Mouse (Mus musculus) left cerebral cortex, postnatal 36 days (tissue): ENCODE measurements around the gene Dpp9. TPM values are rescaled to one million over a fixed set of nuclear protein-coding genes. Genes with fewer than 3 reads are reported as not detected.

ENCODE experiments used
- DNase-seq, 2 experiments: peaks; one replicate each; pipeline ENCODE4 v3.0.0; 2021 to 2022; ENCODE audit warnings: low spot score in 2 of 2, mixed read lengths in 1 of 2
- intact Hi-C: fragments of 180-260 bp; cut with DNase I; formaldehyde crosslinking; loops from one replicate; pipeline ENCODE4 v1.15.1; 2025
- total RNA-seq, 2 experiments: library from RNA; stranded (reverse); gene quantifications; 2 replicates each; pipeline ENCODE4 v1.2.3; 2021

Dpp9 gene
- total RNA-seq, 2 experiments from 2014 or later: 68.7 to 72.1 TPM

DNA sequence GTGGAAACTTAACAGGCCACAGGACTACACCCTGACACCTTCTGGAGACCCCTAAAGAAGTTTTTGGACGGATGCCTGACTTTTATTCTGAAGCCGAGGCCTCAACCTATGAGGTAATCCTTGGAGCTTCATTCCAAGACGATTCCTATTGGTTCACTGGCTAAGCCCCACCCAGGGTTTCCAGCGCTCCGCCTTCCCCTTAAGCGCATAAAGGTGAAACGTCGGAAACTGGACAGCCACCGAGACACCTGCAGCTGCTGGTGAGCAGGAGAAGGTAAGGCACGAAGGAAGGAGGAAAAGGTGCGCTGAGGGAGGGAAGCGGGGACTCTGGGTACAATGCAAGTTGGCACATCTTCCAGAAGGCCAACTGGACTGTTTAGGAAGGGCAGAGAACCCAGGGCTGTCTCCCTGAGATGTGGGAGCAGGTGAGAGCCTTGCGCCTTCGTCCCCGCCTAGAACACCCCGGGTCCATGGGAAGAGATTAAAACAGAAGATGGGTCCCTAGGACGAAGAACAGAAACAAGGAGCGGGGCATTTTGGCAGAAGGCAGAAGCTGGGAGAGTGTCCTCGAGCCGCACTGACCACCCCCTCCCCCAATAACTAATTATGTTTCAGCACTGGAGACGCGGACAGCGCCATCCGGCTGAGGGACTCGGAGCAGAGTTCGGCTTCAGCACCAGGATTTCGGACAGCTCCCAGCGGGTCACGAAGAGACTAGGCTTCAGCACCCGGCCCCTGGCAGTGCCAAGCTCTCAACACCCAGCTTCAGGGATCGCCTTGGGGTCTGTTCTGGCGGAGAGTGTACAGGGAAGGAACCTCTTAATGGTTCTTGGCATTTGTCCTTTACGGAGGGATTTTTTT lies 23.1 kb upstream of the Dpp9 start:
- intact Hi-C loops: no loop called here
- DNase-seq: peak; percentile 76 to 81

DNA sequence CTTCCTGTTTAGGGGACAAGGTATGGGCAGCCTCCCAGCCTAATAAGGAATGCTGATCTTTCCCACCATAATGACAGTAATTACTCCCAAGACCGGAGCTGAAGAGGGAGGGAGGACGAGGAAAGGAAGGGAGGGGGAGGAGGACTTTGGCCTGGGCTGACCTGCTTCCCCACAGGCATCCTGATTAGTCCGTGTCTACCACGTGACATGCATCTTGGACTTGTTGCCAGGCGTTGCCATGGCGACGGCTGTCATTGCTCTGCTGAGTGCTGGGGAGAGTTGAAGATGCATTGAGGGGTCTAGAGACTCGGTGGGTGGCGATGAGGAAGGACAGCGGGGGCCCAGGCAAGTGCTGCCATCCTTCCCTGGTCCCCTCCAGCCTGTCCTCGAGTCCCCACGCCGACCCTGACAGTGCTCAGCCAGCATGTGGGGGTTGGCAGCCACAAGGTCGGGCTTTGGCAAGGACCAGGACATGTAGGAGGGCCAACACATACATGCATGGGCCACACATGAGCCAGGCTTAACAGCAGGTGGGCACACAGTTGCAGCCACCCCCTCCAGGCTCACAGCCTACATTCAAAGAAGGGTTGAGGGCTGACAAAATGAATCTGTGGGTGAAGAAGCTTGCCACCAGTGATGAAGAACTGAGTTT lies 15.2 kb upstream of the Dpp9 start:
- DNase-seq: peak; percentile 81 to 83
- intact Hi-C loops: no loop called here

DNA sequence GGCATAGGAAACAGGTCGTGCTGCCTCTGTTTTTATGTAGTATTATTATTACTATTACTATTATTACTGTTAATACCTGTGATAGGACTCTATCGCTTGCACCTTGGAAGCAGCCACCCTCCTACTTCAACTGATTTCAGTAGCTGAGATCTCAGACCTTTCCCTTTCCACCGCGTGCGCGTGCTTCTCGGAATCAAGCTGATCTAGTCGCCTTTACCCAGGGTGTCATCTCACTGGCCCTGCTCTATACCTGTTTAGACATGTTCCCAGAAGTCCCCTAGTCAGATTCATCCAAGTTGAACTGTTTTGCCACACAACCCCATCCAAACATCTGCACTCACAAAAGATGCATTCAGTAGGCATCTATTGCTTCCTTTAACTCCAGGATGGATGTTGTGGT lies 14.7 kb upstream of the Dpp9 start:
- no peak for DNase-seq
- intact Hi-C loops: no loop called here

DNA sequence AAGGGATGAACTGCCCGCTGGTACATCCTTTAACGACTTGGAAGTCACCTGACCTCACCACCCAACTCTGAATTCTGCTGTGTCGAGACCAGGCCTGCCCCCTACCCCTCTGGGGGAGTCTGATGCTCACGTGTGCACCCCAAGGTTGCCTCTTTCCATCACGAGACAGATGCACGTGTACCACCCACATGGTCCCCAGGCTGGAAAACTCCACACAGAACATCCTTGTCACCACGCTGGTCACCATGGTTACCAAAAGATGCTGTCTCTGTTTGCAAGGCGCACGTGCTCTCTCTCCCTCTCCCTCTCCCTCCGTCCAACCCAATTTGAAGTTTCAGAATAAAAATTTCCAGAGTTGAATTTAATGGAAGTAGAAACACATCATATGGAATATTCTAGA lies 11.2 kb upstream of the Dpp9 start:
- intact Hi-C loops: no loop called here

DNA sequence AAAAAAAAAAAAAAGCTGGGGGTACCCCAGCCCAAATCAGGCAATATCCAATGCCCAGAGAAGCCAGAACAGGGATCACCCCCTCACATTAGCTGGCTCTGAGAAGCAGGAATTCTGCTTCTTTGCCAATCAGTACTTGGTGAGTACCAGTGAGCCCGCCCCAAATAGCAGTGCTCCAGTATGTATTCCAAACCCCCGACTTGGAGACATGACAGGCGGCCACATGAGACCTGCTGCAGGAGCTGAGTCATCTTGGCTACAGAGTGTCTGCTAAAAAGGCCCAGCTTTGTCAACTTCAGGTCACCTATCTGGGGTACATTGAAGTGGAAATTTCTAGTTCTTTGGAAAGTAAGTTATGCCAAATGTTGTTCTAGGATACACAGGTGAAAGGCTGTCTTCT lies 7.9 kb upstream of the Dpp9 start:
- intact Hi-C loops: no loop called here
- DNase-seq: no peak

More for the DNA sequence above, 11.2 kb upstream of the Dpp9 start:
- DNase-seq: peak; percentile 71 to 82

DNA sequence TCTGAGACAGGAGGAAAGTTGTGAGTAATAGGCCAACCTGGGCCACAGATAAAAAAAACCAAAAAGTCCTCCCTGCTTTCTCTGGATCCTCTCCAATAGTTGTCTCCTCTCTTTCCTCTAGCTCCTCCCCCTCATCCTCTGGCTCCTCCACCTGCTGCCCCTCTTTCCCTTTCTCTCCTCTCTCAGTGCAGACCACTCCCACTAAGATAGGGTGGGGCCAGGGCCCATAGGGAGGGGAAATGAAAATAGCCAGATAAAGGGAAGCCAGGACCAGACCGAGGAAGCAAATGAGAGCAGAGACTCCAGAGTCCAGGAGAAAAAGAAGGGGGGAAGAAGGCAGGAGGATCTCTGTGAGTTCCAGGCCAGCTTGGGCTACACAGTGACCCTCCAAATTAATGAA lies 6.2 kb upstream of the Dpp9 start:
- DNase-seq: no peak
- intact Hi-C loops: no loop called here

DNA sequence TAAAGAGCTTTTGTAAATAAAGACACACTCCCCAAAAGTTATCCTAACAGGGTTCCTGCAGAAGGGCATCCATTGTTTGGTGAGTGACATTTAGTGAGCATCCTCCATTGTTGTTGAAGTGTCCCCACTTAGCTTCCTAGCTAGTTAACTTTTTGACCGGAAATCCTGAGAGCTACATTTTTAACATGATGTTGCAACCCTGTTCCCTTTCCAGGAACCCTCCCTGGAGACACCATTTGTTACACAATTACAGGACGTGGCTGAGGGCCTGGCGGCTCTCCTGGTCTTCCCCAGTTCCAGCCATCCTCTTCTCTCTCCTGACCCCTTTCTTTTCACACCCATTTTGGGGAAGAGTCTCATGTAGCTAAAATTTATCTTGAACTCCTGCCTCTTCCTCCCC lies 1.1 kb upstream of the Dpp9 start:
- DNase-seq: no peak
- intact Hi-C loops: loop anchor here (2.0 kb wide), 1 partner anchor 35 kb away; no protein-coding TSS in a partner anchor

DNA sequence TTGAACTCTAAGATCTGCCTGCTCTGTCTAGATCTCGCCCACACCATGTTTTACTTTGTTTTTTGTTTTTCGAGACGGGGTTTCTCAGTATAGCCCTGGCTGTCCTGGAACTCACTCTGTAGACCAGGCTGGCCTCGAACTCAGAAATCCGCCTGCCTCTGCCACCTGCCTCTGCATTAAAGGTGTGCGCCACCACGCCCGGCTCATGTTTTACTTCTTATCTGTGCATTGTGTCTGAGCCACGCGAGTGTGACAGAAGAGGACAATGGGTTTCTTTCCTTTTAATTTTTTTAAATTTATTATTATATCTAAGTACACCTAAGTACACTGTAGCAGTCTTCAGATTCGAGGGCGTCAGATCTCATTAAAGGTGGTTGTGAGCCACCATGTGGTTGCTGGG lies 546 bp upstream of the Dpp9 start:
- intact Hi-C loops: loop anchor here (2.0 kb wide), 1 partner anchor 36 kb away; no protein-coding TSS in a partner anchor
- no peak for DNase-seq

DNA sequence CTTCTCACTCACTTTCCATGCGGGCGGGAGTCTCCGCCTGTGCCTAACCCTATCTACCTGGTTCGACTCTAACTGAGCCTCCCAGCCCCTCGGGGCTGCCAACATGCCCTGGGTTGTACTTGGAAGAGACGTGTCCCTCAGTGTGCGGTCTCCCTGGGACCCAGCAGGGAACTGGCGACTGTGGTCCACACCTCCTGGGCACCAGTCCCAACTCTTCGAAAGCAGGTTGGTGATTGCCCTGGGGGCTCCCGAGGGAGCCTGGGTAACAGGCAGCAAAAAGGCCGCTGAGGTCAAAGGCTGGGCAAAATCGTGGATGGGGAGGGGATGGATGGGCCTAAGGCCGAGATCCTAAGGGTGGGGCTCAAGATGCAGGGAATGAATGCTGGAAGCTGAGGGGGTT lies 1.0 kb downstream of the Dpp9 start:
- intact Hi-C loops: loop anchor here (2.0 kb wide), 1 partner anchor 37 kb away; no protein-coding TSS in a partner anchor
- no peak for DNase-seq

DNA sequence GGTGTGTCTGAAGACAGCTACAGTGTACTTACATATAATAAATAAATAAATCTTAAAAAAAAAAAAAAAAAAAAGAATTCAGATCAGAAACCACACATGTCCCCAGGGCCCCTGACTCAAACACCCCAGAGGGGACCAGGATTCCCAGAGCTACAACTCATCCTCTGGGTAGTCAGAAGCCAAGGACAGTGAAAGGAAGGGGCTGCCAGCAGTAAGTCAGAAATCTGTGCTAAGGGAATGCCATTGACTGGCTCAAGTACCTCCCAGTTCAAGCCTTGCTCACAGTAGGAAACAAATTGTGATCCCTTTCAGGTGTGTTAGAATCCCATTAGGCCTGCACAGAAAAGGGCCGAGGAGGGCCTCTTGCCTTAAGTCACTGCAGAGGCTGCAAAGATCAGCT lies 4.5 kb downstream of the Dpp9 start:
- intact Hi-C loops: no loop called here
- DNase-seq: no peak

DNA sequence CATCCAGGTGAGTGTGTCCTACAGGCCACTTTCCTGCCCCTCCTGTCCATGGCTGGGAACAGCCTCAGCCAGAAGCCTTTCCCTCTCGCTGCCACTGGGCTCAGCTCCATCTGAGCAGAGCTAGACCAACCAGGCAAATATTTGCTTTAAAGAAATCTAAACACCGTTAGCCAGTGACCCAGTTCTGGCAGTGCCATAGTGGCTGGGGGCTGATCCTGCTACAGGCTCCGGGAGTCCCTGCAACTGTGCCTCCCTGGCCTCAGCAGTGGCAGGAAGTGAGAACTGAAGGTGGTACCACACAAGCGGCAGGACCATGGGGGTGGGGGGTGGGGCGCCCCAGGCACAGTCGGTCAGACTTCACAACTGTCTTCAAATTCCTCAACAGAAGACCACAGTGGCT lies 6.0 kb downstream of the Dpp9 start:
- intact Hi-C loops: no loop called here
- no peak for DNase-seq

DNA sequence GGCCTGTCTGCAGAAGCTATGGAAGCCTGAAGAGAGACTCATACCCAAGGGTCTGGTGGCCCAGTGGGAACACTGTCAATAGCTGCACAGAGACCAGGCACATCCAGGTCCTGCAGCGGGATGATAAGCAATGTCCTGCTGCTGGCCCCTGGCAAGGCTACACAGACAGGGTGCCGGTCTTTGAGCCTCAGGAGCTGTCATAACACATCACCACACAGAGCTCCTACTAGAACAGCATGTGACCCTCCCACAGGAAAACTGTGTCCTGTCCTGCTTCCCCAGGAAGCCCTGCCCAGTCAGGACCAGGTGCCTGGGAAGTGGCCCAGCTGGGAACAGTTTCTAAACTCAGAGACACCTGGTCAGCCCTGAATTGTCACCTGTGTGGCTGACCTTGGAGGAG lies 7.6 kb downstream of the Dpp9 start:
- no peak for DNase-seq
- intact Hi-C loops: no loop called here

DNA sequence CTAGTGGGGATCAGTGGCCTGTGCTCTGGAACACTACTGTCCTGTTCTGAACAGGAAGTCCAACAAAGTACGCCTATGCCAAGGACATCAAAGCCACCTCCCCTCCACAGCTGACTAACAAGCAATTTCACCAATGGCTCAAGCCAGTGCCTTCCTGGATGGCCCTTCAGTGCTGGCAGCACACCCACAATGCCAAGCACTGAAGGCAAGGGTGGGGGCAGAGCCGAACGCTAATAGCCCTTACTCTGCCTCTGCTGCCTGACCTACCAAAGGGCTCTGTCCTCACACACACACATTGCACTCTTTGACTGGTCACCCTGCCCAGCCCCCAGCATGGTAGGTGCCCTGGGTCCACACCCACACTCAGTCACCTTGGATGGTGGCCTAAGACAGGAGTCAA lies 9.9 kb downstream of the Dpp9 start:
- DNase-seq: no peak
- intact Hi-C loops: no loop called here

DNA sequence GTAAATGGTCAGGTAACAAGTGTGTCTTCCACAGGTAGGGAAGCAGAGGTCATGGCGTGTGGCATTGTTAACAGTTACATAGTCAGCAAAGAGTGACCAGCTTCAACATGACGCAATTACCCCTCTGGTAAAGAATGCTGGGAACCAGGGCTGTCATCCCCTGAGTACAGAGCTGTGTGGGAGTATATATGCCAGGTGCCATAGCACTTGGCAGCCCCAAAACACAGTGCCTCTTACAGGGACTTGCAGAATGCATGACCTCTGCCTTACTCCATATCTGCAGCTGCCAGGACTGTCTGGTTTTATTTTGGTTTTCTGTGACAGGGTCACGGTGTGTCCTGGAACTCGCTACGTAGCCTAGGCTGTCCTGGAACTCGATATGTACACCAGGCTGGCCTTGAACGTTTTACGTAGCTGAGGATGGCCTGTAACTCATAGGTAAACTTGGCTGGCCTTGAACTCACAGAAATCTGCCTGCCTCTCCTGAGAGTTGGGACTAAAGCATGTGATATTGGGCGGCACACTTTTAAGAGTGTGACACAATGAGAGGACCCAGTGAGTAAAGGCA lies 10.7 kb downstream of the Dpp9 start:
- intact Hi-C loops: no loop called here
- no peak for DNase-seq

DNA sequence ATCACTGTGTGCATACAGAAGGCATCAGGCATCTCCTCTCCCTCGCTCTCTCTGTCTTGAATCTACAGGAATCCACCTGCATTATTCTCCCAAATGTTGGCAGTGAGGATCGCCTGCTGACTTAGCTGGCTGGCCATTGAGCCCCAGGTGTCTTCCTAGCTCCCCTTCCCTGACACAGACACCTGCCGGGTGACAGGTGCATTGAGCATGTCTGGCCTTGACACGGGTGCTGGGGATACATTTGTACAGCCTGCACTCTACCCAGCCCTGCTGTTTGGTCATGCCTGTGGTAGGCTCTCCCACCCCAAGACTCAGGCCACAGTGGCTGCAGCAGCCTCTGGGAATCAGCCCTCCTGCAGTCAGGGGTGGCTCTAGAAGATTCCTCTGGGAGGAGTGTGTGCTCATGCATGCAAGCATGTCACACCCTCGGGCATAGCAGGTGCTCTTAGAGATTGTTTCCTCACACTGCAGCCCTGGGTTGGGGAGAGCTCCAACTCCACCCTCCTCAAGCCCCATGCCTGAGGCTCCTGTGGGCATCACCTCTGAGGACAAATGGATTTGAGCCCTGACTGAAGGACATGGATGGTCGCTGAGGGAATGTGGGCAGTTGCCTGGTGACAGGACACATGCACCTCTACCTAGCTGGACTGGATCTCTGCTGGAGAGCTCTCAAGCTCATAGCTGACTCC lies 11.6 kb downstream of the Dpp9 start:
- no peak for DNase-seq
- intact Hi-C loops: no loop called here

DNA sequence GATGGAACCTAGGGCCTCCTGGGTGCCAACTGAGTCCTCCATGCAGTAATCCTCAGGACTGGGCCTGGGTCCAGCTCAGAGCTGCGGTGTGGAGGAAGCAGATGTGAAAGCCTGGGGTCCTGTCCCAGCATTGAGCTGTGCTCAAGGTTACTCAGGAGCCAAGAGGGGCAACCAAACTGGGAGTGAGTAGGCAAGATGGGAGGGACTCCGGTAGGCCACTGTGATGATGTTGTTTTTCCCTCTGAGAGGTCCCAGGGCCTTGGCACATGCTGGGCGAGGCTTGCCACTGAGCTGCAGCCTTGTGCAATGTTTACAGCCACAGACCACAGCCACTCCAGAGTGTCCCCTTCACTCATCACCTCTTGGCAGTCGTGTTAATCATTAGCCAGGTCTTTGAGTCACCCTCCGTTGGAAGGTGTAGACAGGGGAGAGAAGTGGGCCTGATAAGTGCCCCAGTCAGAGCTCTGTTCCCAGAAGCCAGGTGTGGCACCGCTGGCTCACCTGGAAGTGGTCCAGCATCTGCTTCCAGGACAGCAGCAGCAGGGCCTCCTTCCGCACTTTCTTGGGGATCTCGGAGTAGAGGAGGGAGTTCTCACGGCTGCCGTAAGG lies 12.3 kb downstream of the Dpp9 start:
- intact Hi-C loops: no loop called here

DNA sequence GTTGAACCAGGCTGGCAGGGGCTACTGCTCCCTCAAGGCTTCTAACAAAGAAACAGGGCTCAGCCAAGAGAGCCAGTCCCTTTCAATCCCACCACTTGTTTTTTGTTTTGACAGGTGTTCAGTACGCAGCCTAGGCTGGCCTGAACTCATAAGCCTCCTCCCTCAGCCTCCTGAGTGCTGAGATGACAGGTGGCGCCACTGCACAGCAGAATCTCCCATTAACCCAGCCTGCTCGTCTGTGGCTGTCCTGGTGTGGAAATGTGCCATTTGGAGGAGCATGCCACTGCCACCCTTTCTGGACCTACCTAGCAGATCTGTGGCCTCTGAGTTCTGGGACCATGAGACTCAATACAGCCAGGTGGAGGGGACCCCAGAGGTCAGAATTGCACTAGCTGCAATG lies 15.0 kb downstream of the Dpp9 start:
- no peak for DNase-seq
- intact Hi-C loops: no loop called here

More for the DNA sequence above, 12.3 kb downstream of the Dpp9 start:
- DNase-seq: no peak

DNA sequence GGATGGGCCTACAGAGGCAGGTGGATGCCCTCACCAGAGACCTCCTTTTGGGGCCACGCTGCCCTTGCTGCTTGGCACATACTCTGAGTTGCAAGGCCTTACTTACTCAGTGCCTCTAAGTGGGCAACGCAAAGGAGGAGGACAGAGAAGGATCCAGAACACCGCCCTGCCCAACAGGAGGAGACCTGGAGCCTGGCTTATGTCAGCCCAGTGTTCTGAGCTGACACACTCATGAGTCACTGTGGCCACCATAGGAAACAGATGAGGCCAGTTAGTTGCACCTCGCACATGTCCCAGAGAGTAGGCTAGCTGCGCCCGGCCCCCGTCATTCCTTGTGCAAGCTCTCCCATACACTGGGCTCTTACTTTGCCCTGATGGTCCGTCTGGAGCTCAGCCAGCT lies 16.2 kb downstream of the Dpp9 start:
- DNase-seq: no peak
- intact Hi-C loops: no loop called here

DNA sequence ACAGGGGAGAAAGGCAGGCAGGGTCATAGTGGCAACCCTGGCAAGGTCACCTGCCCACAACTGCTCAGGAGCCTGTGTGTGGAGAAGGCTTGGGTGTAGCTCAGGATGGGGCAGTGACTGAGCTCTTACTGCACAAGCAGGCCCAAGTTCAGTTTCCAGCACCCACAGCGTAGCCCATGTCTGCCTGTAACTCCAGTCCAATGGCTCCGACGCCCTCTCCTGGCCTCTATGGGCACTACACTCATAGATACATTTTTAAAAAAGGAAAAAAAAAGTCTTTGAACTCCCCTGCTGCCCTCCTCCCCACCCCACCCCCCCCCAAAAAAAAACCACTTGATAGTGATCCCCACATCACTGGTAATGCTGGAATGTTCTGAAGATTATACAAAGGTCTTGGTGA lies 17.1 kb downstream of the Dpp9 start:
- DNase-seq: no peak
- intact Hi-C loops: no loop called here

DNA sequence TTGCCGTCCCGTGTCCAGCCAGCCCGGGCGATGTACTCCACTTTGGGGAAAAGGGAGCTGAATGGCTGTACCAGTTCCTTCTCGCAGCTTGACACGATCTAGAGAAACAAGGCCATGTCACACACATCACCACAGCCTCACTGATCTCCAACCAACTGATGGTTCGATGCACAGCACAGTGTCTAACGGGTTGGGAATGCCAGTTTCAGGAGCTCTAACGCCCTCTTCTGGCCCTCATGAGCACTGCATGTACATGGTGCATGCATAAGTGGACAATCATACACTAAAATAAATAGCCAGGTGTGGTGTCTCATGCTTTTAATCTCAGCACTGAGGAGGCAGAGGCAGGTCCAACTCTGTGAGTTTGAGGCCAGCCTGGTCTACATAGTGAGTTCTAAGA lies 18.1 kb downstream of the Dpp9 start:
- no peak for DNase-seq
- intact Hi-C loops: no loop called here
